Mouse (Mus musculus) layer of hippocampus, adult 2 months (tissue): ENCODE data around the gene Mrto4. TPM values are rescaled to one million over a fixed set of nuclear protein-coding genes. Genes with fewer than 3 reads are reported as not detected.
"Not testable (repeated sequence)": the region's sequence is repeated elsewhere in the genome, so short reads cannot be mapped to it uniquely, and the experiment has no call there.

Experiments used
- DNase-seq, 2 experiments: peaks; one replicate each; pipeline ENCODE4 v3.0.0; 2022; ENCODE audit warnings: low spot score in 2 of 2
- H3K27ac ChIP-seq: fragments of 200-600 bp; 2 replicates; pipeline ENCODE4 v1.8.1; 2022
- H3K4me3 ChIP-seq: fragments of 200-600 bp; 2 replicates; pipeline ENCODE4 v1.8.1; 2022; ENCODE audit warnings: mild to moderate bottlenecking
- CTCF ChIP-seq: fragments of 200-600 bp; conservative IDR thresholded peaks from 2 replicates; pipeline ENCODE4 v1.8.1; 2022; ENCODE audit warnings: antibody characterized with exemption, mild to moderate bottlenecking, moderate library complexity
- long read RNA-seq, 2 experiments: library from polyadenylated mRNA; stranded (forward); transcript quantifications; one replicate each; pipeline ENCODE4 v2.0.0; 2021; ENCODE audit warnings: borderline mapping rate in 2 of 2
- total RNA-seq, 2 experiments: library from RNA; stranded (reverse); gene quantifications; 2 replicates each; pipeline ENCODE4 v1.2.3; 2021

Gene Mrto4
- 10 to 100 TPM; 51.5 to 53.6 TPM for total RNA-seq
- long read RNA-seq, experiment 1, transcript Mrto4-202 (8 exons, 1,221 nt): major isoform, 14 of 24 reads
- long read RNA-seq, experiment 1, partial matches to known transcripts: 0 of 24 reads
- long read RNA-seq, experiment 1, other reads (novel, unspliced or antisense): 9 of 24 reads
- long read RNA-seq, experiment 2, transcript Mrto4-202 (8 exons, 1,221 nt): major isoform, 27 of 37 reads
- long read RNA-seq, experiment 2, partial matches to known transcripts: 0 of 37 reads
- long read RNA-seq, experiment 2, other reads (novel, unspliced or antisense): 9 of 37 reads

- Histone ChIP-seq H3K27ac (peak within 1 kb of the TSS; percentile 99), H3K4me3 (peak within 1 kb of the TSS; percentile 81)
- TF ChIP-seq CTCF: no peak
- peak; percentile 78 to 82 for DNase-seq
These were observed at the start of gene Mrto4, which contains the start of the genes Emc1 and Ubr4 for GRCm38 (mm10) chr4:139351931-139352711. TSS of gene Mrto4 (minus strand) at chr4:139352576. TSS of gene Emc1 (plus strand) at chr4:139352587. TSS of gene Ubr4 (plus strand) at chr4:139352609.

DNA sequence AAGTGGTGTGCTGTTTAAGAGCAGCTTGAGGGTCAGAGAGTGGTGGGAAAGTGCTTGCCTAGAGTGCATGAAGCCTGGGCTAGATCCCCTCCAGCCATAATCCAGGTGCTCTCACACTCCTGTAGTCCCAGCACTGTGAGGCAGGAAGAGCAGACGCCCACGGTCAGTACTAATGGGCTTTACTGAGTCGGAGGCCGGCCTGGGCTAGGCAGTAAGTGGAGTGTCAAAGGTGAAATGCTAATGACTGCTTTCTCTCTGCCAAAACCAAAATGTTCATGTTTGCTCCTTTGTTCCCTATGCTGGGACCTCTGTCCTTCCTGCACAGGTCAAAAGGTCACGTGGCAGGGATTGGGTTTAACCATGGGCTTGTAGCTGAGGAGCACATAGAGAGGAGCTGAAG, 48.1 kb upstream of the Mrto4 start:
- DNase-seq: no peak
- no peak for TF ChIP-seq CTCF
- Histone ChIP-seq H3K4me3 (no peak overlapping the region), H3K27ac (no peak overlapping the region)

GRCm38 (mm10) chr4:139395431-139395830, 43.1 kb upstream of the Mrto4 start:
- TF ChIP-seq CTCF: no peak
- Histone ChIP-seq H3K4me3 (no peak overlapping the region), H3K27ac (no peak overlapping the region)
- no peak for DNase-seq

DNA sequence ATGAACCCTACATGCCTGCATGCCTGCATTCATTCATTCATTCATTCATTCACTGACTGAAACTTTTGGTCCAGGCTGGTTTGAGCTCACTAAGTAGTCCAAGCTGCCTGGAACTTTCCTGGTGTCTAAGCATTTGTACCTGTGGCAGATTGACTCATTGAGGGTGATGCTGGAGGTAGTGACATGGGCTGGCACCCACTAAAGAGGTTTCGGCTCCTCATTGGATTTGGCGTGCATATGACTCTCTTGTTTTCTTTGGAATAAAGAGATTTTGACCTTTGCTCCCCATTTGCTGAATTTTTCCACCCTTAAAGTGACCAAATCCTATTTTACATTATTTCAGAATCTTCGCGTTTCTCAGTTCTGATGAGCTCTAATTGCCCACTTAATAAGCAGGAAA, 37.2 kb upstream of the Mrto4 start:
- DNase-seq: no peak
- no peak for TF ChIP-seq CTCF
- H3K4me3 ChIP-seq: no peak overlapping the region
- H3K27ac ChIP-seq: no peak overlapping the region

- no peak for DNase-seq
- no peak for TF ChIP-seq CTCF
- peak overlapping the region; percentile 4; the same call in 1 of the 2 replicates for H3K27ac ChIP-seq
- no peak overlapping the region for H3K4me3 ChIP-seq
These were observed 34.5 kb upstream of the Mrto4 start for GRCm38 (mm10) chr4:139386869-139387319.

- not testable (repeated sequence) for DNase-seq, H3K27ac ChIP-seq, H3K4me3 ChIP-seq
These were observed 33.5 kb upstream of the Mrto4 start for GRCm38 (mm10) chr4:139385841-139386240.

GRCm38 (mm10) chr4:139382231-139382630, 29.9 kb upstream of the Mrto4 start:
- Histone ChIP-seq H3K27ac (no peak overlapping the region), H3K4me3 (no peak overlapping the region)
- no peak for TF ChIP-seq CTCF
- no peak for DNase-seq

- DNase-seq: no peak
- H3K4me3 ChIP-seq: peak overlapping the region; percentile 93
- no peak for TF ChIP-seq CTCF
- H3K27ac ChIP-seq: no peak overlapping the region
These were observed 29.1 kb upstream of the Mrto4 start for GRCm38 (mm10) chr4:139381452-139381845.

- Histone ChIP-seq H3K4me3 (peak overlapping the region; percentile 93), H3K27ac (peak overlapping the region; percentile 92)
- no peak for DNase-seq
- TF ChIP-seq CTCF: no peak
These were observed 28.5 kb upstream of the Mrto4 start for GRCm38 (mm10) chr4:139380775-139381451.

GRCm38 (mm10) chr4:139380207-139380748, 27.9 kb upstream of the Mrto4 start:
- Histone ChIP-seq H3K4me3 (peak overlapping the region; percentile 93), H3K27ac (peak overlapping the region; percentile 92)
- peak; percentile 48 for TF ChIP-seq CTCF
- peak; percentile 100 for DNase-seq

DNA sequence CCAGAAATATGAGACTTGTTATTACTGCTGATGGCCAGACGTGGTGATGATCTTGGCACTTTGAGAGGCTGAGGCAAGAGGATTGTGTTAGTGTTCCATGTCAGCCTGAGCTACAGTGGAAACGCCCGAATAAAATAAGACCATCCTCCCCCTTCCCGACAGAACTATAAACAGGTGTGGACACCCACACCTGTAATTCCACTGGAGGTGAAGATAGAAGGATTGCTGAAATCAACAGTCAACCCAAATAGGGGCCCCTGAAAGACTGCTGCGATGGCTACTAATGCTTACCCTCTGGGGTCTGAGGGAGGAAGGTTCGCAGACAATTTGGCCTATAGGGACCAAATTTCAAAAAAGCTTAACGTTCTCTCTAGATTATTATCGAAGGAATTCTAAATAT, 27.3 kb upstream of the Mrto4 start:
- no peak for DNase-seq
- Histone ChIP-seq H3K4me3 (peak overlapping the region; percentile 93), H3K27ac (peak overlapping the region; percentile 88)
- no peak for TF ChIP-seq CTCF

GRCm38 (mm10) chr4:139373531-139373930, 21.2 kb upstream of the Mrto4 start:
- no peak for DNase-seq
- Histone ChIP-seq H3K27ac (no peak overlapping the region), H3K4me3 (no peak overlapping the region)
- TF ChIP-seq CTCF: no peak

DNA sequence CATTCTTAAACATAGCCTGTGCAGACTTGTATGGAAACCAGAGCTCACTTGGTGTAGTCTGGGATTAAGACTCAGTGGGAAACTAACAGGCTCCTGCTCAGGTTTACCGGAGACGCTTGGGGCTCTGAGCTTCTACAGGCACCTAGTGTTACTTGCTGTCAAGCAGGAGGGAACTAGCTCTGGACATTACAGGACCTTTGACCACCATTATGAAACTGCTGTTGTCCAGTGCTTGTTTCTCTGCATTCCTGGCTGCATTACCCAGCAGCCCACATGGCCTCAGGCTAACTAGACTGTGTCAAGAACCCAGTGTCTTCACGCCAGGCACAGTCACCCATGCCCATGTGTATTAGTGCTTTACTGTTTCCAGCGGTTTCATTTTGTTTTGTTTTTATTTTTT, 20.8 kb upstream of the Mrto4 start:
- H3K27ac ChIP-seq: no peak overlapping the region
- H3K4me3 ChIP-seq: no peak overlapping the region
- no peak for DNase-seq
- TF ChIP-seq CTCF: no peak
